Mouse (Mus musculus) liver, embryonic 14.5 days (tissue): ENCODE results near the gene Rasa2.

Experiments
- CTCF ChIP-seq: IDR thresholded peaks from 2 replicates; pipeline ENCODE4 v1.5.1; 2016; ENCODE audit warnings: antibody characterized with exemption, low read depth, control low read depth
- EP300 ChIP-seq: IDR thresholded peaks from 2 replicates; pipeline ENCODE4 v1.6.1; 2016; ENCODE audit warnings: antibody characterized with exemption, low read depth

DNA sequence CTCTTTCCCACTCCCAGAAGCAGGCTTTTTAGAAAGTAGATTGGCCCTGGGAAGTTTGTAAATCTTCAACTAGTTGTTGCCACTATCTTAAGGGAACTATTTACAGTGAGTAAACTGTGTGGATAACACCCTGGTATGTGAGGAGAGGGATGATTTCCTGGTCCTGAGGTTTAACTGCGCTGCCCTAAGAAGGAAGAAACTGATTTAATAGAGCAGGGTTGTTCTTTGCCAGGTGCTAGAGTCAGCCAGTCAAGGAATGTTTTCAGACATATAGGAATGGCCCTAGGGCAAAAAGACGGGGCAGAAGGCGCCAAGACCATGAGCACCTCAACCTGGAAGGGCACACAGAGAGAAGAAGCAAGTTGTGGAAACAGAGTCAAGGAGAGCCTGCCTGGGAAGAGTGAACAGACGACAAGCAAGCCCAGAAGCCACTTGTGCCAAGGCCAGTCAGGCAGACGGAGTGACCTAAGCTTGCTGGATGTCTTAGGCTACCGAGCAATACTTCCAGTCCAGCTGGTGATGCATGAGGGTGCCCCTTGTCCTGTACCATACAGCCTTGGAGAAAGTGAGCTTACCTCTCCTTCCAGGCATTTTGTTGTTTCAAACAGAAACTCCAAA lies 765 bp upstream of the Rasa2 start:
- TF ChIP-seq CTCF (no peak), EP300 (no peak)
